Mouse (Mus musculus): Measurements from ENCODE around the gene Pax2. TPM values are rescaled to one million over a fixed set of nuclear protein-coding genes. Genes with fewer than 3 reads are reported as not detected.

Pax2 gene
- polyA plus RNA-seq, 1 experiment, result not detected

- Histone ChIP-seq H3K4me3 (replicated peaks) (no peak overlapping the region), H3K36me3 (replicated peaks; ENCODE audit: low read length) (no peaks in the 10 kb centered on the region), H3K9me3 (peaks cover 5% of the 10 kb centered on the region; the same call in 1 of the 2 replicates), H3K27me3 (replicated peaks) (peaks cover 95% of the 10 kb centered on the region), H3K4me1 (no peaks in the 10 kb centered on the region)
- no peak for TF ChIP-seq FLI1 (IDR thresholded peaks at IDR 0.05; ENCODE audit: low read length)
- no peak for TF ChIP-seq GATA1 (IDR thresholded peaks at IDR 0.05; ENCODE audit: borderline replicate concordance, low read length)
Measured at GRCm38 (mm10) chr19:44734682-44735081, 21.2 kb upstream of the Pax2 start.

- Histone ChIP-seq H3K27me3 (replicated peaks) (peaks cover 98% of the 10 kb centered on the region), H3K9me3 (peaks cover 5% of the 10 kb centered on the region; the same call in 1 of the 2 replicates), H3K4me3 (replicated peaks) (no peak overlapping the region), H3K36me3 (replicated peaks; ENCODE audit: low read length) (no peaks in the 10 kb centered on the region), H3K4me1 (no peaks in the 10 kb centered on the region)
- TF ChIP-seq FLI1 (IDR thresholded peaks at IDR 0.05; ENCODE audit: low read length) (no peak), GATA1 (IDR thresholded peaks at IDR 0.05; ENCODE audit: borderline replicate concordance, low read length) (no peak)
Measured at GRCm38 (mm10) chr19:44740300-44740699, 15.5 kb upstream of the Pax2 start.

- TF ChIP-seq GATA1 (IDR thresholded peaks at IDR 0.05; ENCODE audit: borderline replicate concordance, low read length), result no peak
- no peak for TF ChIP-seq FLI1 (IDR thresholded peaks at IDR 0.05; ENCODE audit: low read length)
- Histone ChIP-seq H3K4me1 (no peaks in the 10 kb centered on the region), H3K4me3 (replicated peaks) (no peak overlapping the region), H3K9me3 (peaks cover 5% of the 10 kb centered on the region; the same call in 1 of the 2 replicates), H3K27me3 (replicated peaks) (peaks cover 99% of the 10 kb centered on the region), H3K36me3 (replicated peaks; ENCODE audit: low read length) (no peaks in the 10 kb centered on the region)
Measured at GRCm38 (mm10) chr19:44741091-44741763, 14.6 kb upstream of the Pax2 start.

- Histone ChIP-seq H3K27me3 (replicated peaks) (peaks cover 99% of the 10 kb centered on the region), H3K9me3 (peaks cover 5% of the 10 kb centered on the region; the same call in 1 of the 2 replicates), H3K36me3 (replicated peaks; ENCODE audit: low read length) (no peaks in the 10 kb centered on the region), H3K4me3 (replicated peaks) (no peak overlapping the region), H3K4me1 (no peaks in the 10 kb centered on the region)
- TF ChIP-seq FLI1 (IDR thresholded peaks at IDR 0.05; ENCODE audit: low read length) (no peak), GATA1 (IDR thresholded peaks at IDR 0.05; ENCODE audit: borderline replicate concordance, low read length) (no peak)
Measured at GRCm38 (mm10) chr19:44741764-44742127, 14.1 kb upstream of the Pax2 start.

GRCm38 (mm10) chr19:44742131-44743020 lies 13.5 kb upstream of the Pax2 start:
- H3K9me3 ChIP-seq, result peaks cover 5% of the 10 kb centered on the region; the same call in 1 of the 2 replicates
- H3K27me3 ChIP-seq (replicated peaks), result peaks cover 98% of the 10 kb centered on the region
- no peaks in the 10 kb centered on the region for H3K36me3 ChIP-seq (replicated peaks; ENCODE audit: low read length)
- TF ChIP-seq FLI1 (IDR thresholded peaks at IDR 0.05; ENCODE audit: low read length) (no peak), GATA1 (IDR thresholded peaks at IDR 0.05; ENCODE audit: borderline replicate concordance, low read length) (no peak)
- H3K4me3 ChIP-seq (replicated peaks), result no peak overlapping the region
- H3K4me1 ChIP-seq, result no peaks in the 10 kb centered on the region

- no peak overlapping the region for H3K4me3 ChIP-seq (replicated peaks)
- peaks cover 5% of the 10 kb centered on the region; the same call in 1 of the 2 replicates for H3K9me3 ChIP-seq
- TF ChIP-seq FLI1 (IDR thresholded peaks at IDR 0.05; ENCODE audit: low read length), result no peak
- TF ChIP-seq GATA1 (IDR thresholded peaks at IDR 0.05; ENCODE audit: borderline replicate concordance, low read length), result no peak
- H3K4me1 ChIP-seq, result no peaks in the 10 kb centered on the region
- H3K27me3 ChIP-seq (replicated peaks), result peaks cover 98% of the 10 kb centered on the region
- H3K36me3 ChIP-seq (replicated peaks; ENCODE audit: low read length), result no peaks in the 10 kb centered on the region
Measured at GRCm38 (mm10) chr19:44743021-44743415, 12.8 kb upstream of the Pax2 start.

- Histone ChIP-seq H3K36me3 (replicated peaks; ENCODE audit: low read length) (no peaks in the 10 kb centered on the region), H3K4me3 (replicated peaks) (no peak overlapping the region), H3K4me1 (no peaks in the 10 kb centered on the region), H3K9me3 (peaks cover 5% of the 10 kb centered on the region; the same call in 1 of the 2 replicates), H3K27me3 (replicated peaks) (peaks cover 98% of the 10 kb centered on the region)
- TF ChIP-seq GATA1 (IDR thresholded peaks at IDR 0.05; ENCODE audit: borderline replicate concordance, low read length) (no peak), FLI1 (IDR thresholded peaks at IDR 0.05; ENCODE audit: low read length) (no peak)
Measured at GRCm38 (mm10) chr19:44743961-44744520, 11.8 kb upstream of the Pax2 start.

GRCm38 (mm10) chr19:44745741-44746140 lies 10.1 kb upstream of the Pax2 start:
- Histone ChIP-seq H3K4me3 (replicated peaks) (no peak overlapping the region), H3K27me3 (replicated peaks) (peaks cover 98% of the 10 kb centered on the region), H3K4me1 (peaks cover 6% of the 10 kb centered on the region), H3K36me3 (replicated peaks; ENCODE audit: low read length) (no peaks in the 10 kb centered on the region), H3K9me3 (no peaks in the 10 kb centered on the region)
- TF ChIP-seq FLI1 (IDR thresholded peaks at IDR 0.05; ENCODE audit: low read length) (no peak), GATA1 (IDR thresholded peaks at IDR 0.05; ENCODE audit: borderline replicate concordance, low read length) (no peak)

- TF ChIP-seq GATA1 (IDR thresholded peaks at IDR 0.05; ENCODE audit: borderline replicate concordance, low read length) (no peak), FLI1 (IDR thresholded peaks at IDR 0.05; ENCODE audit: low read length) (no peak)
- H3K4me3 ChIP-seq (replicated peaks), result no peak overlapping the region
- H3K4me1 ChIP-seq, result peaks cover 9% of the 10 kb centered on the region
- no peaks in the 10 kb centered on the region for H3K36me3 ChIP-seq (replicated peaks; ENCODE audit: low read length)
- peaks cover 98% of the 10 kb centered on the region for H3K27me3 ChIP-seq (replicated peaks)
- H3K9me3 ChIP-seq, result no peaks in the 10 kb centered on the region
Measured at GRCm38 (mm10) chr19:44746541-44747024, 9.3 kb upstream of the Pax2 start.

Measured in megakaryocyte, embryonic 14.5 days (primary cell).